Mouse (Mus musculus): ENCODE data around the gene H1f0. TPM values are rescaled to one million over a fixed set of nuclear protein-coding genes. Genes with fewer than 3 reads are reported as not detected.
"Not testable (repeated sequence)": the region's sequence is repeated elsewhere in the genome, so short reads cannot be mapped to it uniquely, and the experiment has no call there.

Gene H1f0
- polyA plus RNA-seq, 1 experiment from 2014 or later = 561 TPM

DNA sequence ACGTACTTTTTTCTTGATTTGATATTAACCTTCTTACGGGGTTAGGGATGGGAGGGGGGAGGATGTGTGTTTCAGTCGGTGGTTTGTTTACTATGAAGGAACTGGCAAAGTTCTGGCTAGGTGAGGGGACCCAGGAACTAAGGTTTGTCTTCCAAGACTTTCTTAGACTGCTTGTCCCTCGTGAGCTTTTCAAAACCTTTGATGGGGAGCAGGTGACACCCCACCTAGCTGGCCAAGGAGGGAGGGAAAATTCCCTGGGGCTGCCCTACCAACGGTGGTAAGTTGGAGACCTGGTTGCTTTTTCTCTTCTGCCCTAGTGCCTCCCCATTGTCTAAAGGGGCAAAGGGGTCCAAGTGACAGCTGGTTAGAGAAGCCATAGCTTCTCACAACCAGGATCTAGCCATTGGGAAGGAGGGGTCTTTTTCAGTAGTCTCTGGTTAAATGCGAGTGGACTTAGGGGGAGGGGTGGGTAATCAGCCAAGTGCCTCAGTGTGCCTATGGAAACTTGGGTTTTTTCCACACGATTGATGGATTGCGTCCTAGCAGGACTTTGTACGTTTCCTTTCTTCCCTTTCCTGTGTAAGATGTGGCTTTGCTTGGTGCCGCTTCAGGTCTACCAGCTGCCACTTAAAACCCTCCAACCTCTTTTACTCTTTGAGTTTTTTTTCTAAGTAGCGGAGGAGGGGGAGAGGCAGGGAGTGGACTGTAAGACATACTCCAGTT, 1.4 kb downstream of the H1f0 start:
- Histone ChIP-seq H3K9me3 (no peaks in the 10 kb centered on the region), H3K4me3 (peak overlapping the region; percentile 74), H3K4me1 (replicated peaks) (peaks cover 68% of the 10 kb centered on the region), H3K36me3 (0 out of 2 replicates have a peak, but pooled peaks cover under 1% of the 10 kb centered on the region), H3K27ac (peak overlapping the region; percentile 100), H3K27me3 (ENCODE audit: insufficient read depth, poor library complexity, severe bottlenecking) (peaks cover 22% of the 10 kb centered on the region)
- 13% methylated on average over 11 of the region's 11 CpGs for WGBS
- DNase-seq (ENCODE audit: low spot score) = no peak

DNA sequence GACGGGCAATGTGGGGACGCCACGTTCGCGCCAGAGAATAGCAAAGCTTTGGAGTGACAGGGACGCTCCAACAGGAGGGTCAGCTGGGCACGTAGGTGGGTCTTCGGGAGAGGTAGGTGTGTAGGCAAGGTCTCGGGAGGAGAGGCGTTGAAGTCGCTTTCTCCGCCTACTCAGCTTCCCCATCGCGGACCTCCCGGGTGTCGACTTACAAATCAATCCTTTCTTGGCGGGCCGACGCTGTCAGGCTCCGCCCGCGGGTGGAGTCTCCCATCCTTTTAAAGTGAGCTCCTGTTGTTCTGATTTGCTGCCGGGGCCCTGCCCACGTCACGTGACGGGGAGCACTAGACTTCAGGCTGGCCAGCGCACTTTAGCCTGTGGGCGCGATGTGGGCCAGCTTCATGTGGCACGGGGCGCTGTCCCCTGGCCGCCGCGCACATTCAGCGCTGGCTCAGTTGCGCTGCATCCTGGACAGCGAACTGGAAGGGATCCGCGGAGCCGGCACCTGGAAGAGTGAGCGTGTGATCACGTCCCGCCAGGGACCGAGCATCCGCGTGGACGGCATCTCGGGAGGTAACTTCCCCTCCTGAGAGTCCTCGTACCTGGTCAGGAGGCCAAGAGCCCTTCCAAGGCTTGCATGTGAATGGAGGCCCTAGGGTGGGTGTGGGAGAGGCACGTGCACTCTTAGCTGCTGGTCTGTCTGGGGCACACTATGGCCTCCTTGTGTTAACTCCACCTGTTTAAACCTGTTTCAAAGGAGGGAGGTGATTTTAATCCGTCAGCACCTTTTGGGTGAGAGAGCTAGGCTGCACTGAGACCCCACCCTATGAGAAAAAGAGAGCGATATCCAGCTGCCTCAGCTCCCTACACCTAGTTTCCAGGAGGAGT, 2.5 kb downstream of the H1f0 start:
- peaks cover 11% of the 10 kb centered on the region for H3K36me3 ChIP-seq
- no peaks in the 10 kb centered on the region for H3K9me3 ChIP-seq
- peak; percentile 92 for DNase-seq (ENCODE audit: low spot score)
- H3K4me3 ChIP-seq = peak overlapping the region; percentile 74
- H3K27me3 ChIP-seq (ENCODE audit: insufficient read depth, poor library complexity, severe bottlenecking) = peaks cover 11% of the 10 kb centered on the region
- H3K4me1 ChIP-seq (replicated peaks) = peaks cover 60% of the 10 kb centered on the region
- peak overlapping the region; percentile 100 for H3K27ac ChIP-seq
- WGBS = under 1% methylated on average over 52 of the region's 52 CpGs

DNA sequence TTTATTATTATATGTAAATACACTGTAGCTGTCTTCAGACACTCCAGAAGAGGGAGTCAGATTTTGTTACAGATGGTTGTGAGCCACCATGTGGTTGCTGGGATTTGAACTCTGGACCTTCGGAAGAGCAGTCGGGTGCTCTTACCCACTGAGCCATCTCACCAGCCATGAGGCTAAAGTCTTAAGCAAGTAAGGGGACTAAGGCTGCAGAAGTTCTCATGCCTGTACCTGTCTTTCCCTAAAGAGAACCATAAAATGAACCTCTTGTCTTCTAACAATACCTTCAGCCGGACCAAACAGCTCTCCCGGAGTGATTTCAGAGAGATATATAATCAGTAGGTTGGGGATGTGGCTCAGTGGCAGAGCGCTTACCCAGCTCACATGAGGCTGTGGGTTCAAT, 3.7 kb downstream of the H1f0 start:
- H3K27ac ChIP-seq; H3K9me3 ChIP-seq; DNase-seq (ENCODE audit: low spot score); H3K27me3 ChIP-seq (ENCODE audit: insufficient read depth, poor library complexity, severe bottlenecking); H3K4me3 ChIP-seq: not testable (repeated sequence)
- H3K36me3 ChIP-seq = peaks cover 22% of the 10 kb centered on the region
- H3K4me1 ChIP-seq (replicated peaks) = peaks cover 50% of the 10 kb centered on the region
- 91% methylated on average over 5 of the region's 5 CpGs for WGBS

DNA sequence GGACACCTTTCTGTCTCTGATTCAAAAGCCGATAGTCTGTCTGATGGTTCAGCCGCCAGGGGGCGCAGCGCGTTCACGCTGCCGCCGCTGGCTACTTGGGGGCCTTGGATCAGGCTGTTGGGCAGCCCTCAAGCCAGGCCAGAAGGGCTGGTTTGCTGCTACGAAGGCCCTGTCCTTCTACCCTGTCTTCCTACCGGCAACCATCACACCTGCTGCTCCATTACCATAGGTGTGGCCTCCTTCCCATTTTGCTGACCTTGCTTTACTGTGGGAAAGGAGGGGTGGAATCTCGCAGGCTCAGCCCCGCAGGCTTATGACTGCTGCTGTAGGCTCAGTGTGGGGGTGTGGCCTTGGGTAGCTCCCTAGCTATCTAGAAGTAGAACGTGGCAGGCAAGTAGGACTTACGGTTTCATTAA, 9.7 kb downstream of the H1f0 start:
- Histone ChIP-seq H3K36me3 (peaks cover 31% of the 10 kb centered on the region), H3K27ac (peak overlapping the region; percentile 45; the same call in 1 of the 2 replicates), H3K4me1 (replicated peaks) (peaks cover 47% of the 10 kb centered on the region), H3K27me3 (ENCODE audit: insufficient read depth, poor library complexity, severe bottlenecking) (peaks cover 41% of the 10 kb centered on the region), H3K9me3 (no peaks in the 10 kb centered on the region), H3K4me3 (peak overlapping the region; percentile 11; the same call in 1 of the 2 replicates)
- 14% methylated on average over 14 of the region's 14 CpGs for WGBS
- peak; percentile 83 for DNase-seq (ENCODE audit: low spot score)

DNA sequence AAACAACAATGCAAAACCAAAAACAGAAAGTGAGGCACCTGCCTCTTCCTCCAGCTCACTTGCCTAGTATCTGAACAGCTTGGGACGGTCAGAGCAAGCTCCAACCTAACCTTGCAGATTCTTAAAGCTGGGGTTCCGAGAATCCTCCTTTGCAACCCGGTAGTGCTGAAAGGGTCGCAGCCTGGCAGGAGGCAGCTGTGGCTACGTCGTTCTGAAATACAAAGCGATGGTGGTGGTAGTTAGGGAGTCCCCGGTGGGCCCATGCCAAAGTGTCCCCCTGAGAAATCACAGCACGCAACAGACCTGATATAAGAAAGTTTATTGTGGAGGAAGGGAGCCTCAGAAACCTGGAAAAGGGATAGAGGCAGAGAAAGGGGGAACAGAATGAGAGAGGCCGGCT, 10.1 kb downstream of the H1f0 start:
- WGBS = 70% methylated on average over 10 of the region's 10 CpGs
- Histone ChIP-seq H3K9me3 (no peaks in the 10 kb centered on the region), H3K27me3 (ENCODE audit: insufficient read depth, poor library complexity, severe bottlenecking) (peaks cover 45% of the 10 kb centered on the region), H3K4me3 (peak overlapping the region; percentile 11; the same call in 1 of the 2 replicates), H3K4me1 (replicated peaks) (peaks cover 51% of the 10 kb centered on the region), H3K27ac (no peak overlapping the region), H3K36me3 (peaks cover 31% of the 10 kb centered on the region)
- DNase-seq (ENCODE audit: low spot score) = no peak

DNA sequence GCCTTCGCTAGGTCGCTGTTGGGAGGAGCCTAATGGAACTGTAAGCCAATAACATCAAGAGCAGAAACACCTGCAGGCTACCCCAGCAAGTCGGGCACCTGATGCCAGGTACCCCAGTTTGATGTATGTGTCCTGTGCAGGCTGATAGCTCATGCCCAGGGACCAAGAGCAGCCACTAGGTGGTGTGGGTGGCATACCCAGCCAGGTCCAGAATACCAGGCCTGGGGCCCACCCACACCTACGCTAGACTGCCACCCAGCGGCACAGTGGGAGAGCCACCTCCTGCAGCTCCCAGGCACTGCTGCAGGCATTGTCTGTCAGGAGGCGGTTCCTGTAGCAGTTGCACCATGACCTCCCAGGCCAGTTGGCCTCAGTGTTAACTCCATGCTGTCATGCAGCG, 10.6 kb downstream of the H1f0 start:
- no peak overlapping the region for H3K4me3 ChIP-seq
- peak; percentile 75 for DNase-seq (ENCODE audit: low spot score)
- WGBS = 21% methylated on average over 7 of the region's 7 CpGs
- 0 out of 2 replicates have a peak overlapping the region, but pooled peaks have one; percentile 19 for H3K27ac ChIP-seq
- H3K9me3 ChIP-seq = no peaks in the 10 kb centered on the region
- H3K27me3 ChIP-seq (ENCODE audit: insufficient read depth, poor library complexity, severe bottlenecking) = peaks cover 50% of the 10 kb centered on the region
- peaks cover 31% of the 10 kb centered on the region for H3K36me3 ChIP-seq
- H3K4me1 ChIP-seq (replicated peaks) = peaks cover 55% of the 10 kb centered on the region

DNA sequence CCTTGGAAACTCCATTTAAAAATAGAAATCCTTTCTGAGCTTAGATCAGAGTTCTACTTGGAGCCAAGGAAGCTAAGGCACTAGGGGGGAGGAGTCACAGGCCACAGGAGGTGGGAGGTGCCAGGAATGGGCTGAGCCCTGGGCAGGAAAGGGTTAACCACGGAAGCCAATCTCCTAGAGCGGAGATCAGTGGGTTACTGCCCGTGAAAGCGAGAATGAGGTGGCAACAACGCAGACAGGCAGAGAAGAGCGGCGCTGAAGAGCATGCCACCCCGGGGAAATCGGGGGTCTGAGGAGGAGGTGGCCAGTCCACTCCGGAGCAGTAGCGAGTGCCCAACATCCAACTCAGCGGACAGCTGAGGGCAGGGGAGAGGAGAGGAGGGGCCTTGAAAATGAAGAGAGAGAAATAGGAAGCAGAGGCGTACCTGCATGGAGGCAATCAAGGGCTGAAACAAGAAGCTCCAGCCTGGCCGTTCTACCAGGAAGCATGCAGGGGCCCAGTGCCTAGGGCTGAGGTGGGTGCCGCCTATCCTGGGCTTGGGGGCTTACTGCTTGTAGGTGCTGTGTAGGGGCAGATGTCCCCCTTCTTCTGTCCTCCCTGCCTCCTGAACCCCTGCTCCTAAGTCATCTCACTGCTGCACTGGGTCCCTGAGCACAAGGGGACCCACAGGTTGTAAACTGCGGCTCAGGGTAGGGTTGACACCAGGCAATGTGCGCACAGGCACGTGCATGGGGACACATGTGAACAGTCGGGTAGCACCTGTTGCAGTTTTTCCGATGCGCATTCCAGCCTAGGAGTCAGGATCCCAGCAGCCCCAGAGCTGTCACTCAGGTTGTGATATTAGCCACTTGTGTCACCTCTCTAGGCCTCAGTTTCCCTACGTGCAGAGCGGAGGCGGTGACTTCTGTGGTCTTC, 12.5 kb downstream of the H1f0 start:
- Histone ChIP-seq H3K27me3 (ENCODE audit: insufficient read depth, poor library complexity, severe bottlenecking) (peaks cover 65% of the 10 kb centered on the region), H3K27ac (peak overlapping the region; percentile 8; the same call in 1 of the 2 replicates), H3K36me3 (peaks cover 20% of the 10 kb centered on the region), H3K4me1 (replicated peaks) (peaks cover 69% of the 10 kb centered on the region), H3K9me3 (no peaks in the 10 kb centered on the region), H3K4me3 (peak overlapping the region; percentile 36)
- 24% methylated on average over 24 of the region's 24 CpGs for WGBS
- DNase-seq (ENCODE audit: low spot score) = no peak

DNA sequence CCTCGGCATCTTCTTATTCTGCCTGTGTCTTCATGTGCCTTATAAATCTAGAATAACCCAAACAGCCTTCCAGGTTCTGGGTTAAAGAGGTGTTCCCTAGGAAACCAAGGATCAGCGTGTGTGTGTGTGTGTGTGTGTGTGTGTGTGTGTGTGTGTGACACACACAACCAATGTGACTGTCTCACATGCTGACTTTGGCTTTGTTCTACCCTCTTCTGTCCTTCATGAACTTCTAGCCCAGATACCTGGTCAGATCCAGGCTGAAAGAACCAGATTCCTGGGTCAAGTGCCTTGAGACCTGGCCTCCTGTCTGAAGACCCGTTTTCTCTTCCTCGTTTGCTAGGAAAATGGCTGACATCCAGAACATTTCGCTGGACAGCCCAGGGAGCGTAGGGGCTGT, 13.3 kb downstream of the H1f0 start, which contains the start of gene Galr3:
Galr3 (plus strand) TSS at position 301 of the 400 bp plus-strand sequence.
- Histone ChIP-seq H3K4me3 (peak within 1 kb of the TSS; percentile 64), H3K27ac (peak within 1 kb of the TSS; percentile 82), H3K27me3 (ENCODE audit: insufficient read depth, poor library complexity, severe bottlenecking) (peaks cover 66% of the 10 kb centered on the region), H3K4me1 (replicated peaks) (peaks cover 69% of the 10 kb centered on the region), H3K36me3 (peaks cover 12% of the 10 kb centered on the region), H3K9me3 (no peaks in the 10 kb centered on the region)
- no peak for DNase-seq (ENCODE audit: low spot score)
- WGBS = 79% methylated on average over 6 of the region's 6 CpGs

DNA sequence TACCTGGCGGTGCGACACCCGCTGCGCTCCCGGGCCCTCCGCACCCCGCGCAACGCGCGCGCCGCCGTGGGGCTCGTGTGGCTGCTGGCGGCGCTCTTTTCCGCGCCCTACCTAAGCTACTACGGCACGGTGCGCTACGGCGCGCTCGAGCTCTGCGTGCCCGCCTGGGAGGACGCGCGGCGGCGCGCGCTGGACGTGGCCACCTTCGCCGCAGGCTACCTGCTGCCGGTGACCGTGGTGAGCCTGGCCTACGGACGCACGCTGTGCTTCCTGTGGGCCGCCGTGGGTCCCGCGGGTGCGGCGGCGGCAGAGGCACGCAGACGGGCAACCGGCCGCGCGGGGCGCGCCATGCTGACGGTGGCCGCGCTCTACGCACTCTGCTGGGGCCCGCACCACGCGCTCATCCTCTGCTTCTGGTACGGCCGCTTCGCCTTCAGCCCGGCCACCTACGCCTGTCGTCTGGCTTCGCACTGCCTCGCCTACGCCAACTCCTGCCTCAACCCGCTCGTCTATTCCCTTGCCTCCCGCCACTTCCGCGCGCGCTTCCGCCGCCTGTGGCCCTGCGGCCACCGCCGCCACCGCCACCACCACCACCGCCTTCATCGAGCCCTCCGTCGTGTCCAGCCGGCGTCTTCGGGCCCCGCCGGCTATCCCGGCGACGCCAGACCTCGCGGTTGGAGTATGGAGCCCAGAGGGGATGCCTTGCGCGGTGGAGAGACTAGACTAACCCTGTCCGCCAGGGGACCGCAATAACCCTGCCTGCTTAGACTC, 14.7 kb downstream of the H1f0 start:
- H3K27ac ChIP-seq = peak overlapping the region; percentile 82
- under 1% methylated on average over 104 of the region's 105 CpGs for WGBS

DNA sequence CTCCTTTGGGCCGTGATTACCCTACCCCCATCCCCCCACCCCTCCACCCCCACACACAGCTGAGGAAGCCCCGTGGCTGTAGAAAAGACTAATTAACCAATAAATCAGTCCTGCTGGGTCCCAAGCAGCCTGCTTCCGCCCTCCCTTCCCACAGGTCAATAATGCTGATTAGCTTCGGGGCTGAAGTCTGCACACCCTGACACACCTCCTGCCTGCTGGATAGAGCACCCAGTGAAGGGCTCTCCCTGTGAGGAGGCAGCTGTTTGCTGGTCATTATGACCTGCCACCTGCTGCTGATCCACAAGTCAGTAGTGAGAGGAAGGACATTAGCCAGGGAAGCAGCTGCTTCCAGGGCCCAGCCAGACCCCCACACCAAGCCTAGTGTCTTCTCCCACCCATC, 16.6 kb downstream of the H1f0 start:
- Histone ChIP-seq H3K27ac (0 out of 2 replicates have a peak overlapping the region, but pooled peaks have one; percentile 23), H3K4me3 (0 out of 2 replicates have a peak overlapping the region, but pooled peaks have one; percentile 4), H3K27me3 (ENCODE audit: insufficient read depth, poor library complexity, severe bottlenecking) (peaks cover 70% of the 10 kb centered on the region), H3K9me3 (no peaks in the 10 kb centered on the region), H3K4me1 (replicated peaks) (peaks cover 54% of the 10 kb centered on the region), H3K36me3 (no peaks in the 10 kb centered on the region)
- peak; percentile 54 for DNase-seq (ENCODE audit: low spot score)
- 19% methylated on average over 4 of the region's 4 CpGs for WGBS

More for the DNA sequence above, 14.7 kb downstream of the H1f0 start:
- H3K4me1 ChIP-seq (replicated peaks) = peaks cover 68% of the 10 kb centered on the region
- no peaks in the 10 kb centered on the region for H3K9me3 ChIP-seq
- peaks cover 77% of the 10 kb centered on the region for H3K27me3 ChIP-seq (ENCODE audit: insufficient read depth, poor library complexity, severe bottlenecking)
- DNase-seq (ENCODE audit: low spot score) = peak; percentile 57
- H3K36me3 ChIP-seq = no peaks in the 10 kb centered on the region
- H3K4me3 ChIP-seq = peak overlapping the region; percentile 64

DNA sequence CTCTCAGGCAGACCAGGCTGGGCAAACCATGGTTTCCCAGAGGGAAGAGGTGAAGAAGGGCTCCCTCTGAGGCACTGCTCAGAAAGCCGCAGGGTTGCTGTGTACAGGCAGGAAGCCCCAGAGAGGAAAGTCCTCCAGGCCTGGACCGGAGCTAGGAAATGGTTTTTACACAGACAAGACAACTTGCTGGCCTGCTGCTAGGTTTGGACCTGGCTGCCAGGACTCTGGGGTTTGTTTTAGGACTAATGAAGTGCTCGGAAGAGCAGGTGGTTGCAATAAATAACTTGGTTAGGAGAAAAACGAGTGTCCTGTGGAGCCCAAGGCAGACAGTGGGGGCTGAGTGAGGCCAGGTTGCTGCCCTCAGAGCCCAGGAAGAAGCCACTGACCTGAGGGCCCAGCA, 19.9 kb downstream of the H1f0 start:
- Histone ChIP-seq H3K4me1 (replicated peaks) (peaks cover 43% of the 10 kb centered on the region), H3K36me3 (peaks cover 14% of the 10 kb centered on the region), H3K4me3 (no peak overlapping the region), H3K27ac (no peak overlapping the region), H3K27me3 (ENCODE audit: insufficient read depth, poor library complexity, severe bottlenecking) (peaks cover 36% of the 10 kb centered on the region), H3K9me3 (no peaks in the 10 kb centered on the region)
- WGBS = 77% methylated on average over 4 of the region's 4 CpGs
- no peak for DNase-seq (ENCODE audit: low spot score)

Measured in hindbrain, embryonic 10.5 days (tissue).